Mouse (Mus musculus) cerebellum, adult 11-12 months (tissue): ENCODE data around the gene Cacybp.

Source experiments
- DNase-seq: peaks from one replicate; pipeline ENCODE4 v3.0.0; 2022

The Cacybp gene

GRCm38 (mm10) chr1:160212703-160213669 is at the start of gene Cacybp:
Cacybp (minus strand) TSS chr1:160212875.
- peak; percentile 100 for DNase-seq

GRCm38 (mm10) chr1:160262415-160262814 is 49.7 kb upstream of the Cacybp start:
- DNase-seq = no peak

GRCm38 (mm10) chr1:160261849-160262248 is 49.2 kb upstream of the Cacybp start:
- no peak for DNase-seq

DNA sequence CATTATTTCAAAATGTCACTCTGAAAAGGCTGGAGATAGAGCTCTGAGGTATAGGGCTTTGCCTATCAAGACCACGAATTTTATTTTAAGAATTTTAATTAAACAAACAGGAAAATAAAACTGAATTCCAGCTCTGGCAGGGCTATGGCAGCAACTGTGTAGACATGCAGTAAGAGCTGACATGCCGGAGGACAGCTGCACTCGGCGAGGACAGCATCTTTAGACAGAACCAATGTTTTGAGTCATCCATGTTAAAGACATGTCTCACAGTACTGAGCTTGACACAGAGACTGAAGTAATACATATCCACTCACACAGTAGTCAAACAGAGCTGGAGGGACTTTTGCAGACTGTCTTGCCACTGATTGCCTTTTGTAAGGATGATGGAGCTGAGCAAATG is 47.9 kb upstream of the Cacybp start:
- DNase-seq = no peak

- DNase-seq = peak; percentile 60
Observed at GRCm38 (mm10) chr1:160259884-160260283, 47.2 kb upstream of the Cacybp start.

GRCm38 (mm10) chr1:160253108-160253507 is 40.4 kb upstream of the Cacybp start:
- DNase-seq = no peak

GRCm38 (mm10) chr1:160251388-160252007 is 38.8 kb upstream of the Cacybp start:
- no peak for DNase-seq

DNA sequence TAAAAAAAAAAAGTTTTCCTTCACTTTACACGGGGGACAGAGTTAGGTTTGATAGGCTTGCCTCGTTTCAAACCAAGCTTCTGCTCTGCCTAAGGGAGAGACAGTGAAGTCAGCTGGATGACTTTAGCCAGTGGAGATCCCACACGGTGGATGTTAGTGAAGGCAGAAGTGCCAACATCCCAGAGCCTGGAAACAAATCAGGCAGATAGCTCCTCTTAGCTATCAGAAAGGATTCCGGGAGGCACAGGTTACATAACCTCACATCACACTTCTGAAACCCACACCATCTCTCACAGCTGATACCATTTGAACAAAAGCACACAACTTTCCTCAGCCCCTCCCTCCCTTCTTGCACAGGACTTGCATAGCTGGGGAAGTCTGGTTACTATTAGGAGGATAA is 38.1 kb upstream of the Cacybp start:
- no peak for DNase-seq

- no peak for DNase-seq
Observed at GRCm38 (mm10) chr1:160249786-160250185, 37.1 kb upstream of the Cacybp start.

GRCm38 (mm10) chr1:160247473-160247872 is 34.8 kb upstream of the Cacybp start:
- DNase-seq = no peak

GRCm38 (mm10) chr1:160246844-160247243 is 34.2 kb upstream of the Cacybp start:
- DNase-seq = no peak

DNA sequence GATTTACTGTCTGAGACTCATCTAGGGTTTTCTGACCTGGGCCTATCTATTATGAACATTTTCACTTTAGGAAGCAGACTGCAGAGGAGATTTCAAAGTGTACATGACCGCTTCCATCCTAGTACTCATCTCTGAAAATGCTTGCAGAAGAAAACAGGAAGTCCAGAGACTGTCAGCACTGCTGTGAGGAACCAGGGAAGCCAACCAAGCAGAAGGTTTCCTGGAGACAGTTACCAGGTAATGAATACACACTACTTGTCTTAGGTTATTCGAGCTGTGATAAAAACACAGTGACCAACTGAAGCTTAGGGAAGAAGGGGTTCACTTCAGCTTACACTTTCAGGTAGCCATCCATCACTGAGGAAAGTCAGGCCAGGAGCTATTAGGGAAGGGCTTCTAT is 33.3 kb upstream of the Cacybp start:
- DNase-seq = no peak

- no peak for DNase-seq
Observed at GRCm38 (mm10) chr1:160244689-160245088, 32.0 kb upstream of the Cacybp start.

GRCm38 (mm10) chr1:160240091-160240490 is 27.4 kb upstream of the Cacybp start:
- DNase-seq = no peak

GRCm38 (mm10) chr1:160238852-160239443 is 26.3 kb upstream of the Cacybp start:
- DNase-seq = no peak

- DNase-seq = no peak
Observed at GRCm38 (mm10) chr1:160237981-160238380, 25.3 kb upstream of the Cacybp start.

GRCm38 (mm10) chr1:160233921-160234320 is 21.2 kb upstream of the Cacybp start:
- DNase-seq = no peak

- no peak for DNase-seq
Observed at GRCm38 (mm10) chr1:160232113-160232512, 19.4 kb upstream of the Cacybp start.

DNA sequence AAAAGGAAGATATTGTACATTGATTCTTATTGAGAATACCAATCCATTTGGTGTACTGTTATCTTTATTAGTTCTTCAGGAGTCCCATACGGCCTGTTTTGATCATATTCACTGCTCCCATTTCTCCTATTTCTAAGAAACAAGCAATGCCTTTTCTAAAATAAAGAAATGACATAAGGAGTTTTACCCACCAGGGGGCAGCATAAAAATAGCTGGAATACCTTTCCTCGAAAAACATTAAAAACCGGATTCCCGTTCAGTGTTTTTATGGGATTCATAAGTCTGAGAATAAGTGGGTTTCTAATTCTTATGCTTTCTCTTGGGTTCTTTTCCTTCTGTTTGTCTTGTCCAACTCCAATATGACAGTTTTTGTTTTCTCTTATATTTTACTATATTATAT is 18.3 kb upstream of the Cacybp start:
- no peak for DNase-seq

GRCm38 (mm10) chr1:160227850-160228249 is 15.2 kb upstream of the Cacybp start:
- no peak for DNase-seq

DNA sequence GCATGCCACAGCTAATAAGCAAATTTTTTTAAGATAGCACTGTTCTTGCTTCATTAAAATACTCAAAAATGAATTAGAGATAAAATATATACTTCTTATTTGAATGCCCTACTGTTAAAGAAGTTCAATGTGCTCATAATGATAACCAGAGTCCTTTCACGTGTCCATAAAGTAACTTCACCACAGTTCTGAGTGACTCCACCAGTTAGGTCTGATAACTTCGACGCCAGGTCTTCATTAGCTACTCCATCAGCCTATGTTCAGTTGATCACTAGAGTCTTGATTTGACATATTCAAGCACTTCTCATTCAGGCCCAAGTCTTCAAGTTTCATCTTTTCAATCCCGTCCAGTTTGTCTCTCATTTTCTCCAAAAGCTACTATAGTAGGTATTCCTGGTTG is 14.5 kb upstream of the Cacybp start:
- no peak for DNase-seq

DNA sequence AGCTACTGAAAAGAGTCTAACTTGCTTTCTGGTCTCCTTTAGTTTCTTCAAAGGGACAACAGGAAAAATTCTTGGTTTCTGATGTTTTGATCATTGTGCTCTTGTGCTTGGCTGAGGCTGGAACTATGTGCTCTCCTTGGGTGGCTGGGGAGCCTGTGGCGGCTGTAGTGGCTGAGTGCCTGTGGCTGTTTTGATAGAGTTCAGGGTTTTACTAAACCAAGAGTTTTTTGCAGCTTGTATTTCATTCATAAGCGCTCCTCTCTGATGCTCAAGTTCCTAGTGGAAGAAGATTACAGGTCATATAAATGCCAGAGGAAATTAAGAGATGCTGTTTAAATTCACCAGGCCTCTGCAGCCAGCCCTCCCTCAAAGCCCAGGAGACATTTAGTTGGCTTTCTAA is 11.4 kb upstream of the Cacybp start:
- DNase-seq = no peak

DNA sequence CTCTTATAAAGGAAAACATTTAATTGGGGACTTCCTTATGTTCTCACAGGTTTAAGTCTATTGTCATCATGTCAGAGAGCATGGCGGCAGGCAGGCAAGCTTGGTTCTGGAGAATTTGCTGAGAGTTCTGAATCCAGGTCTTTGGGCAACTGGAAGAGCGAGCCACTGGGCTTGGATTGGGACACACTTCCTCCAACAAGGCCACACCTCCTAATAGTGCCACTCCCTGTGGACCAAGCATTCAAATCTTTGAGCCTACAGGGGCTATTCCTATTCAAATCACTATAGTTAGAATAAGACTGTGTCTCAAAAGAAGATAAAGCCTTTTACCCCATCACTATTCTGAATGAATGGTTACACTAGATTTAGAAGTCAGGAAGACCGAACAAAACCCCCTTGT is 5.2 kb upstream of the Cacybp start:
- DNase-seq = no peak

GRCm38 (mm10) chr1:160214171-160214570 is 1.5 kb upstream of the Cacybp start:
- no peak for DNase-seq
